Mouse (Mus musculus) limb, embryonic 13.5 days (tissue): ENCODE data around the gene Ednrb. TPM values are rescaled to one million over a fixed set of nuclear protein-coding genes. Genes with fewer than 3 reads are reported as not detected.

Experiments
- ATAC-seq: fragments of 200-750 bp; cut with Nextera tagmentation; 2 replicates; pipeline ENCODE4 v1.8.0; 2017; ENCODE audit warnings: low read depth, moderate number of reproducible peaks, moderate TSS enrichment; ENCODE audit not compliant: low FRiP score
- H3K27ac ChIP-seq: fragments of 300-500 bp; sonication (generic); 2 replicates; pipeline ENCODE4 v1.5.1; 2015; ENCODE audit warnings: inconsistent platforms, mild to moderate bottlenecking, moderate library complexity
- H3K27me3 ChIP-seq: fragments of 300-500 bp; sonication (generic); 2 replicates; pipeline ENCODE4 v1.6.1; 2015; ENCODE audit warnings: mild to moderate bottlenecking, inconsistent platforms
- H3K36me3 ChIP-seq: fragments of 300-500 bp; sonication (generic); 2 replicates; pipeline ENCODE4 v1.6.1; 2015; ENCODE audit warnings: inconsistent platforms, mild to moderate bottlenecking, moderate library complexity
- H3K4me1 ChIP-seq: fragments of 300-500 bp; sonication (generic); 2 replicates; pipeline ENCODE4 v1.6.1; 2015; ENCODE audit warnings: inconsistent platforms
- H3K4me2 ChIP-seq: fragments of 300-500 bp; sonication (generic); replicated peaks from 2 replicates; pipeline ENCODE4 v1.6.1; 2015; ENCODE audit warnings: inconsistent platforms, mild to moderate bottlenecking, moderate library complexity
- H3K4me3 ChIP-seq: fragments of 300-500 bp; sonication (generic); 2 replicates; pipeline ENCODE4 v1.5.1; 2015; ENCODE audit warnings: moderate library complexity, mild to moderate bottlenecking, inconsistent platforms
- H3K9ac ChIP-seq: fragments of 300-500 bp; sonication (generic); 2 replicates; pipeline ENCODE4 v1.6.1; 2015; ENCODE audit warnings: mild to moderate bottlenecking, inconsistent platforms
- H3K9me3 ChIP-seq: fragments of 300-500 bp; sonication (generic); 2 replicates; pipeline ENCODE4 v1.6.1; 2016; ENCODE audit warnings: inconsistent platforms
- WGBS: fragments of 180-500 bp; shearing (Covaris S2); methylation state at CpG from one replicate; pipeline ENCODE4 v1.1.7; 2015; 5-methylcytosine and 5-hydroxymethylcytosine counted together
- polyA plus RNA-seq: library from polyadenylated mRNA; unstranded; fragments of >200 nt; fragmentation: Nextera tagmentation; extraction: Ambion mirVana; gene quantifications from 2 replicates; pipeline ENCODE4 v1.2.1, GENCODE M21; 2015

Gene Ednrb
- polyA plus RNA-seq, 1 experiment from 2014 or later = 21.9 TPM

DNA sequence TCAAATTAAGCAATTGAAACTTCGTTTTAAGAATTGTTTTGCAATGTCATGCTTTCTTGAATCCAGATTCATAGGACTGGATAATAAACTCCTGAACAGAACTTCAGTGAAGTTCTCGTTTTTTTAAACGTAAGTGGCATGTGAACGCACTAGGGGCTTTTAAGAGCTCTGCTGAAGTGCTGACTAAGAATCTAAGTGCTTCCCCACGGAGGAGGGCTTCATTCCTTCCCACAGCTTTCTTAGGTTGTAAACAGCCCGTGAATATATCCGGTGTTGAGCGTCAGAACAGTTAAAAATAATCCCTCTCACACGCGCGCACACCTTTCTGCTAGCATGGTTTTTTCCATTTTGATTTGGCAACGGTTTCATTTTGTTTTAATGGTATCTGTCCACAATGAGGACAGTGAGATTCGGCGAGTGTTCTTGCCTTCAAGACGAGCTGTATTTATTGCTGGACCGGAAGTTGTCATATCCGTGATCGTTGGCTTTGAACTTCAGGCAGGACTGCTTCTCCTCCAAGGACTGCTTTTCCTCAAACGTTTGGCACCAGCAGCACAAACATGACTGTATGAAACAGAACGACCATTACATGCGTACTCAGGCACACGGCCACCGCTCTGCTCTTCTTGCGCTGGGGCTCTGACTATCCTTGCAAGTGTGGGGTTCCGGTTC is 27.4 kb downstream of the Ednrb start:
- peak overlapping the region; percentile 57 for H3K4me2 ChIP-seq
- no peak overlapping the region for H3K9ac ChIP-seq
- H3K36me3 ChIP-seq = no peaks in the 10 kb centered on the region
- H3K9me3 ChIP-seq = no peaks in the 10 kb centered on the region
- no peak overlapping the region for H3K27ac ChIP-seq
- H3K27me3 ChIP-seq = no peaks in the 10 kb centered on the region
- WGBS = 34% methylated on average over 25 of the region's 25 CpGs
- peak overlapping the region; percentile 26 for H3K4me3 ChIP-seq
- ATAC-seq = peak; percentile 64; the same call in 1 of the 2 replicates
- H3K4me1 ChIP-seq = 0 out of 2 replicates have a peak, but pooled peaks cover 5% of the 10 kb centered on the region

DNA sequence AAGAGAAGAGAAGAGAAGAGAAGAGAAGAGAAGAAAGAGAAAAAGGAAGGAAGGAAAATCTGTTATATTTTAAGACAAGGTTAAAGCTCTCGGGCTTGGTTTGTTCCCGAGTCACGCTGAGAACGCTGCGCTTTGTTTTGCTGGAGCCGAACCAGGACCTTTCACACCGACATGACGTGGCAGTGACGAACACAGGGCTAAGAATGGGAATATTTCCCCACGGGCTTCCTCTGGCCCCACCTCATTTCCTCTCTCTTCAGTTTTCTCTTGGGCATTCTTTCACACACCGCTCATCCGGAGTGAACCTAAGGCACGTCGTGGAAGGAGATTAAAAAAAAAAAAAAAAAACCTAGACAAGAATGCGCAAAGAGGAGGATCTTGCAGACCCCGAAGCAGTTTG is 28.7 kb downstream of the Ednrb start:
- no peak overlapping the region for H3K27ac ChIP-seq
- ATAC-seq = no peak
- no peaks in the 10 kb centered on the region for H3K27me3 ChIP-seq
- H3K9me3 ChIP-seq = no peaks in the 10 kb centered on the region
- 0 out of 2 replicates have a peak, but pooled peaks cover 5% of the 10 kb centered on the region for H3K4me1 ChIP-seq
- H3K4me3 ChIP-seq = no peak overlapping the region
- H3K4me2 ChIP-seq = peak overlapping the region; percentile 3; the same call in 1 of the 2 replicates
- WGBS = 67% methylated on average over 16 of the region's 16 CpGs
- no peaks in the 10 kb centered on the region for H3K36me3 ChIP-seq
- H3K9ac ChIP-seq = no peak overlapping the region

DNA sequence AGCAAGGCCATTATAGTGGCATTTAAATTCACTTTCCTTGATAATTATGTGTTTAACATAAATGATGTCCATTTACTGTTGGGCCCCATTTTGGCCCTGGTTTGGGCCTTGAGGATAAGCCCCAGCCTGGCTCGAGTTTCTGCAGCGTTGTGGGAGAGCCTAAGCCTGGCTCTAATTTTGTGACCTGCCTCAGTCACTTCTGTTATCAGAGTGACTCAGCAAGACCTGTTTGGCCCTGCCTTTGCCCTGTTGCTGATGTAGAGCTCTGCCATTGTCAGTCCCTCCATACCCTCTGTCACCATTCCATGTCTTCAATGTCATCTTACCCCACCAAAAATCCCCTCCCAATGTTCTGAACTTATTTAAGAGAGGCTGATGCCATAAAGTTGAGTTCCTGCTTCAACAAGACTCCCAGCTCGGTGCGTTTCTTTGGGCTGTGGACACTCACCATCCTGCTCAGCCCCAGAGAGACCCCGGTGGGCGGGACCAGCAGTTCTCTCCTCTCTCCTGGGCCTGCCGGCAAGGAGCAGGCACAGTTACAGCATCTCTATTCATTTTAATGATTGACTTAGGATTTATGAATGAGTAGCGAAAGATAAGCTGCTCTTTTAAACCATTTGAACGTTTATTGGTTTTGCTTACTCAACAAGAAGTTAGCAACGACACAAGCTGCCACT is 30.0 kb downstream of the Ednrb start:
- Histone ChIP-seq H3K9me3 (no peaks in the 10 kb centered on the region), H3K9ac (no peak overlapping the region), H3K4me1 (0 out of 2 replicates have a peak, but pooled peaks cover 5% of the 10 kb centered on the region), H3K27ac (no peak overlapping the region), H3K36me3 (no peaks in the 10 kb centered on the region), H3K4me2 (no peak overlapping the region), H3K27me3 (no peaks in the 10 kb centered on the region), H3K4me3 (no peak overlapping the region)
- ATAC-seq = no peak
- WGBS = 65% methylated on average over 10 of the region's 10 CpGs

GRCm38 (mm10) chr14:103813246-103813645 is 31.0 kb downstream of the Ednrb start:
- no peak overlapping the region for H3K4me3 ChIP-seq
- no peaks in the 10 kb centered on the region for H3K36me3 ChIP-seq
- H3K27me3 ChIP-seq = no peaks in the 10 kb centered on the region
- H3K27ac ChIP-seq = no peak overlapping the region
- 55% methylated on average over 3 of the region's 3 CpGs for WGBS
- no peaks in the 10 kb centered on the region for H3K9me3 ChIP-seq
- H3K9ac ChIP-seq = no peak overlapping the region
- no peak overlapping the region for H3K4me2 ChIP-seq
- H3K4me1 ChIP-seq = 0 out of 2 replicates have a peak, but pooled peaks cover 5% of the 10 kb centered on the region
- no peak for ATAC-seq

DNA sequence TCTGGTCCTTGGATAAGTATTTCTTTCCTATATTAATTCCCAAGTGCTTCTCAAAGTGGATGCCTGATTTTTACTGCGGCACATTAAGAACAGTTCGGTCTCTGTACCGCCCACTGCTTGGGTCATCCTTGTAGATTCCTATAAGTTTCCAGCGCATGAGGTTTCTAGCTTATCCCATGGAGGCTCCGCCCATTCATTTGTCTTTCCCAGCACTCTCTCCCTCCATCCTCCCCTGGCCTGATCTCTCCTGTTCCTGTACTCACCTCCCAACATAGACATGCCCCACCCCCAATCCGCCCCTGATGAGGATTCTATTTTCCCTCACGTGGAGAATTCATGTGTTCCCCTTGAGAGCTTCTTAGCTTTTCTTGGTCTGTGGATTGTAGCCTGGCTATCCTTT is 32.9 kb downstream of the Ednrb start:
- Histone ChIP-seq H3K9ac (no peak overlapping the region), H3K27ac (no peak overlapping the region), H3K4me1 (no peaks in the 10 kb centered on the region), H3K9me3 (no peaks in the 10 kb centered on the region), H3K4me2 (no peak overlapping the region), H3K4me3 (no peak overlapping the region), H3K27me3 (no peaks in the 10 kb centered on the region), H3K36me3 (no peaks in the 10 kb centered on the region)
- ATAC-seq = no peak
- 87% methylated on average over 7 of the region's 7 CpGs for WGBS

- H3K9me3 ChIP-seq = no peaks in the 10 kb centered on the region
- no peaks in the 10 kb centered on the region for H3K36me3 ChIP-seq
- no peaks in the 10 kb centered on the region for H3K27me3 ChIP-seq
- ATAC-seq = no peak
- H3K9ac ChIP-seq = no peak overlapping the region
- no peaks in the 10 kb centered on the region for H3K4me1 ChIP-seq
- WGBS = 77% methylated on average over 4 of the region's 4 CpGs
- H3K27ac ChIP-seq = no peak overlapping the region
- H3K4me3 ChIP-seq = no peak overlapping the region
- H3K4me2 ChIP-seq = no peak overlapping the region
These were observed 40.1 kb downstream of the Ednrb start for GRCm38 (mm10) chr14:103803907-103804659.

DNA sequence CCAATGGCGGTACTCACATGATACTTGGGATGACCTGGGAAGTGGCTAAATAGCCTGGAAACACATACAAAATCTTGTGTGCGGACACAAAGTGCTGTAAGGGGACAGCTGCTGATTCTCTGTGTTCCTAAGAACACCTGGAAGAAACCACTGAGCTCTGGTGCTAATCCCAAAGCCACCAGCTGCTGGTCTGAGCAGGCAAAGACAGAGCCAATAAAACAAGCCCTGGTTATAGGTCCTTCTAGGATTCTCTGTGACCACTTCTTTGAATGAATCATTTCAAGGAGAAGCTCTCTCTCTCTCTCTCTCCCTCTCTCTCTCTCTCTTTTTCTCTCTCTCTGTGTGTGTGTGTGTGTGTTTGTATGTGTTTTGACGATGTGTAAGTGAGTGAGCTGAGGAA is 47.1 kb downstream of the Ednrb start:
- Histone ChIP-seq H3K9ac (no peak overlapping the region), H3K27me3 (no peaks in the 10 kb centered on the region), H3K4me1 (peaks cover 6% of the 10 kb centered on the region; the same call in 1 of the 2 replicates), H3K9me3 (no peaks in the 10 kb centered on the region), H3K36me3 (no peaks in the 10 kb centered on the region), H3K4me2 (no peak overlapping the region), H3K4me3 (no peak overlapping the region), H3K27ac (no peak overlapping the region)
- 73% methylated on average over 3 of the region's 3 CpGs for whole genome bisulfite sequencing
- peak; percentile 57; the same call in 1 of the 2 replicates for ATAC-seq

DNA sequence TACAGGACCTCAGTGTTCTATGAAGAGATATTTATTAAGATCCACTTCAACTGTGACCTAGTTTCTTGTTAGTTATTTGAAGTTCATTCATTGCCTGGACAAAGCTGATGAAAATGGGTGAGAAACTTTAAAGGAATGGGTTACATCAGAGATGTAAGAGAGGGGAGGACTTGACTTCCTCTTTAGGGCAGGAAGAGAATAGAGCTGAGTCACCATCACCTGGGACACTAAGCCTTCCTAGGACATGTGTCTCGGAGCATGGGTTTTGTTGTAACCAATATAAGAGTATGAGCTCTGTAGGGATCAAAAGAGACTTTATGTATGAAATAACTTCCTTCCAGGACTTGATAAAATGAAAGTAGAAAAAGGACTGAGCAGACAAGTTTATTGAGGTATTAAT is 48.6 kb downstream of the Ednrb start:
- Histone ChIP-seq H3K27ac (no peak overlapping the region), H3K9ac (no peak overlapping the region), H3K4me2 (no peak overlapping the region), H3K27me3 (no peaks in the 10 kb centered on the region), H3K4me1 (peaks cover 6% of the 10 kb centered on the region; the same call in 1 of the 2 replicates), H3K36me3 (no peaks in the 10 kb centered on the region), H3K9me3 (no peaks in the 10 kb centered on the region), H3K4me3 (no peak overlapping the region)
- no peak for ATAC-seq
- 73% methylated on average over 1 of the region's 1 CpGs for WGBS

DNA sequence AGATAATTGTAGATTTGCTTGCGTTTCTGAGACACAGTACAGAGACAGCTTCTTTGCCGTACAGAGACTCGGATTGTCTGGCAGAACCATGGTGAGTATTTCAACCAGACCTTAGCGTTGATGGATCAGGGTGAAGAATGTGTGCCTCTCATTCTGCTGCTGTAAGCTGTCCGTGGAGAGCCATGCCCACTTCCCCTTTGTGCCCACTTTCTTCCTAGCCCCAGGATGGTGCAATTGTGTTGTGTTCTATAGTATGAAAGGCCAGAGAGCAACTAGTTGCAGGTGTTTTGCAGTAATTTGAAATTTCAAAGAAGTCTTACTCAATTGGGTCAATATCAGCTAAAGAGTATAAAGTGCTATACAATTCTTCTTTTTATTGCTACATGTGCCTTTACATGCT is 50.8 kb downstream of the Ednrb start:
- H3K9ac ChIP-seq = no peak overlapping the region
- H3K9me3 ChIP-seq = no peaks in the 10 kb centered on the region
- H3K36me3 ChIP-seq = no peaks in the 10 kb centered on the region
- H3K4me2 ChIP-seq = no peak overlapping the region
- H3K4me1 ChIP-seq = peaks cover 6% of the 10 kb centered on the region; the same call in 1 of the 2 replicates
- ATAC-seq = no peak
- no peak overlapping the region for H3K27ac ChIP-seq
- WGBS = 84% methylated on average over 5 of the region's 5 CpGs
- H3K4me3 ChIP-seq = no peak overlapping the region
- no peaks in the 10 kb centered on the region for H3K27me3 ChIP-seq

GRCm38 (mm10) chr14:103792726-103793125 is 51.5 kb downstream of the Ednrb start:
- Histone ChIP-seq H3K4me3 (no peak overlapping the region), H3K27ac (no peak overlapping the region), H3K36me3 (no peaks in the 10 kb centered on the region), H3K27me3 (no peaks in the 10 kb centered on the region), H3K9me3 (no peaks in the 10 kb centered on the region), H3K4me1 (peaks cover 4% of the 10 kb centered on the region; the same call in 1 of the 2 replicates), H3K4me2 (no peak overlapping the region), H3K9ac (no peak overlapping the region)
- 42% methylated on average over 1 of the region's 1 CpGs for WGBS
- ATAC-seq = no peak

GRCm38 (mm10) chr14:103787547-103787946 is 56.7 kb downstream of the Ednrb start:
- H3K9me3 ChIP-seq = no peaks in the 10 kb centered on the region
- H3K4me3 ChIP-seq = no peak overlapping the region
- 84% methylated on average over 2 of the region's 2 CpGs for WGBS
- ATAC-seq = no peak
- no peaks in the 10 kb centered on the region for H3K36me3 ChIP-seq
- no peak overlapping the region for H3K9ac ChIP-seq
- no peak overlapping the region for H3K4me2 ChIP-seq
- no peak overlapping the region for H3K27ac ChIP-seq
- no peaks in the 10 kb centered on the region for H3K27me3 ChIP-seq
- no peaks in the 10 kb centered on the region for H3K4me1 ChIP-seq
